Mouse (Mus musculus) gastrocnemius, postnatal 10 days (tissue): ENCODE data around the gene Cant1. TPM values are rescaled to one million over a fixed set of nuclear protein-coding genes. Genes with fewer than 3 reads are reported as not detected.
A peak's percentile ranks its signal among the peaks of the same experiment; 100 is the strongest.

Experiments
- DNase-seq: peaks from one replicate; pipeline ENCODE4 v3.0.0; 2021; ENCODE audit warnings: mixed read lengths
- total RNA-seq, 2 experiments: library from RNA; stranded (reverse); gene quantifications; 2 replicates each; pipeline ENCODE4 v1.2.3; 2021

The Cant1 gene
- total RNA-seq, 2 experiments from 2014 or later = 13.1 to 14.9 TPM

GRCm38 (mm10) chr11:118371876-118372275 lies 47.0 kb downstream of the Cant1 start:
- DNase-seq = peak; percentile 5

GRCm38 (mm10) chr11:118369657-118370056 lies 49.2 kb downstream of the Cant1 start:
- peak; percentile 3 for DNase-seq

GRCm38 (mm10) chr11:118369251-118369650 lies 49.6 kb downstream of the Cant1 start:
- DNase-seq = peak; percentile 3

GRCm38 (mm10) chr11:118368330-118368729 lies 50.6 kb downstream of the Cant1 start:
- DNase-seq = peak; percentile 35

GRCm38 (mm10) chr11:118366559-118366958 lies 52.3 kb downstream of the Cant1 start:
- no peak for DNase-seq

GRCm38 (mm10) chr11:118366108-118366507 lies 52.8 kb downstream of the Cant1 start:
- DNase-seq = peak; percentile 16

GRCm38 (mm10) chr11:118365171-118365570 lies 53.7 kb downstream of the Cant1 start:
- DNase-seq = peak; percentile 60

GRCm38 (mm10) chr11:118364021-118364420 lies 54.9 kb downstream of the Cant1 start:
- DNase-seq = peak; percentile 2

GRCm38 (mm10) chr11:118362971-118363518 lies 55.8 kb downstream of the Cant1 start:
- DNase-seq = peak; percentile 57

GRCm38 (mm10) chr11:118362501-118362900 lies 56.4 kb downstream of the Cant1 start:
- no peak for DNase-seq

GRCm38 (mm10) chr11:118360907-118361341 lies 58.0 kb downstream of the Cant1 start:
- no peak for DNase-seq

- no peak for DNase-seq
Observed at GRCm38 (mm10) chr11:118360491-118360890, 58.4 kb downstream of the Cant1 start.

Other genes with a start within 250 kb of the Cant1 start
- 10 to 100 TPM; 26.4 to 30.7 TPM for gene Cyth1, start 170.5 kb downstream of the Cant1 start, total RNA-seq
- 10 to 100 TPM in 1 of 2 experiments, 1 to 10 TPM in 1; 9.7 to 14.1 TPM for gene Usp36, start 128.8 kb downstream of the Cant1 start, total RNA-seq
- gene Cep295nl, start 76.6 kb downstream of the Cant1 start, total RNA-seq = 1 to 10 TPM; 1.2 to 2.7 TPM
- 100 to 1,000 TPM; 151 to 185 TPM for gene Timp2, start 63.3 kb downstream of the Cant1 start, total RNA-seq
- 10 to 100 TPM; 10.7 to 18.2 TPM for gene Lgals3bp, start 17.0 kb downstream of the Cant1 start, total RNA-seq
- 10 to 100 TPM; 31.8 to 37.4 TPM for gene C1qtnf1, start 9.1 kb upstream of the Cant1 start, total RNA-seq
- gene Engase, start 57.7 kb upstream of the Cant1 start, total RNA-seq = 10 to 100 TPM; 16.6 to 17.3 TPM